Mouse (Mus musculus) G1E (cell line): ENCODE results near the gene Fgf3.

Source experiments
- CTCF ChIP-seq: IDR thresholded peaks from 2 replicates; pipeline ENCODE4 v1.5.1; 2012; ENCODE audit warnings: low read depth, low read length, inconsistent platforms, mixed read lengths
- GATA1 ChIP-seq: IDR thresholded peaks from 2 replicates; pipeline ENCODE4 v1.6.1; 2012; ENCODE audit warnings: borderline replicate concordance, low read length, inconsistent platforms, mixed read lengths
- TAL1 ChIP-seq: conservative IDR thresholded peaks from 2 replicates; pipeline ENCODE4 v1.6.1; 2012; ENCODE audit warnings: low read depth, low read length, inconsistent platforms, mixed read lengths

DNA sequence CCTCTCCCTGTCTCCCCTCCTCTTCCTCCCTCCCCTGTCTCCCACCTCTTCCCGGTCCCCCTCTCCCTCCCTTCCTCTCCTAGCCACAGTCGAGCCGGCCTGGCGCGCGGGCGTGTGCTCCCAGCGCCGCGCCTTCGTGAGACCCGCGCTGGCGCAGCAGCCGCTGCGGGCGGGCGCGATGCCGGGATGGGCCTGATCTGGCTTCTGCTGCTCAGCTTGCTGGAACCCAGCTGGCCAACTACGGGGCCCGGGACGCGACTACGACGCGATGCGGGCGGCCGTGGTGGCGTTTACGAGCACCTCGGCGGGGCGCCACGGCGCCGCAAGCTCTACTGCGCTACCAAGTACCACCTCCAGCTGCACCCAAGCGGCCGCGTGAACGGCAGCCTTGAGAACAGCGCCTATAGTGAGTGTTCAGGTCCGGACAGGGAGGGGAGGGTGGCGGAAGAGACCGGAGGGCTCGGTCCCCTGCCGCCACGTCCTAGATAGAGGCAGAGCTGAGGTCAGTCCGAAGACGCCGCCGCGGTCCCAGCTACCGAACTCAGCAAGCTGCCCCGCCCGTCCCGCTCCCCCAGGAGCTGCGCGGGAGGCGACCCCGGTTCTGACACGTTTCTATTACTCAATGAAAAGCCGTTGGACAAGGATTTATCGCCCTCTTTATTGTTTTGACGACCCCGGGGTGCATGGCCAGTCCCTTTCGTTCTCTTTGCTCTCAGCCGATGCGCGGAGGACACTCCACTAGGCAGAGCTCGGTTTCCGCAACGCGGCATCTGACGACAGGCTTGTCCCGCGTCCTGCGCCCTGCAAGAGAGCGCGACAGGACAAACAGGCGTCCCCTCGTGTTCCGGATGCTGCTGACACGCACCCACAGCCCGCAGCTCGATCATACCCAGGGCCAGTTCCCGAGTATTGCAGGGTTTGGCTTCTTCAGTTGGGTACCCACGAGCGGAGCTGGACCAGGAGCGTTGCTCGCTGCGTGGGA lies 930 bp downstream of the Fgf3 start:
- no peak for TF ChIP-seq CTCF
- no peak for TF ChIP-seq GATA1
- no peak for TF ChIP-seq TAL1
